In the genomic region with DNA sequence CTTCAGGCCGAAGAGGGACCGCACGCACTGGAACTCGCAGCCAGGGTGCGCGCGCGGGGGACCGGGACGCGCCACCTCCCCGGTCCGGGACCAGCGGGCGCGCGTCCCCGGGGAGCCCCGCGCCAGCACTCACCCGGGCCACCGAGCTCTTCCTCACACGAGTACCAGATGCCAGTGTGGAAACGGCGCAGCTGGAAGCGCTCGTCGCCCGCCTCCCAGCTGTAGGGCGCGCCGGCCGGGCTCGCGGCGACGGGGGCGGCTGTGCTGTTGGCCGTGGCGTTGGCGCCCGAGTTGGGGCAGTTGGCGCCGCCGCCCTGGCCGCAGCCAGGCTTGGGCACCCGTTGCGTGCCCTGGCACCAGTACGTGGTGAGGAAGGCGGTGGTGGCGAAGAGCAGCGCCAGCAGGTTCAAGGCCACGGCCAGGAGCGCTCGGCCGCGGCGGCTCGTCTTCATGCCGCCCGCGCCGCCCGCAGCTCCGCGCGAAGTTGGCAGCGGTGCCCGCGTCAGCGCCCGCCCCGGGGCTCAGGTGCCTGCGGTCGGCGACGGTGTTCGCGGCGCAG, we compare ENCODE assay signal across 8 mouse cellular contexts. TPM values are rescaled to one million over a fixed set of nuclear protein-coding genes. Genes with fewer than 3 reads are reported as not detected.
DNase-seq lines count a peak whose midpoint lies in the region; ATAC-seq lines count a peak whose summit lies in the region.

No protein-coding gene starts in this region.

- peak overlapping the region; percentile 50 for H3K4me3 ChIP-seq in embryonic facial prominence, embryonic 15.5 days (replicated peaks)
- H3K4me3 ChIP-seq in intestine, embryonic 15.5 days (replicated peaks) = peak overlapping the region; percentile 56
- H3K4me3 ChIP-seq in neural tube, embryonic 14.5 days (ENCODE audit: low read depth, low read length) = peak overlapping the region; percentile 70

- H3K4me1 ChIP-seq in embryonic facial prominence, embryonic 15.5 days = peaks cover 36% of the 10 kb centered on the region
- H3K4me1 ChIP-seq in intestine, embryonic 15.5 days (replicated peaks) = peaks cover 22% of the 10 kb centered on the region
- 0 out of 2 replicates have a peak, but pooled peaks cover 3% of the 10 kb centered on the region for H3K4me1 ChIP-seq in neural tube, embryonic 14.5 days (ENCODE audit: control insufficient read depth, insufficient read depth, low read length)

- WGBS in embryonic facial prominence, embryonic 15.5 days = under 1% methylated on average over 80 of the region's 80 CpGs
- under 1% methylated on average over 77 of the region's 80 CpGs for WGBS in intestine, embryonic 15.5 days
- WGBS in neural tube, embryonic 14.5 days = under 1% methylated on average over 55 of the region's 80 CpGs

- DNase-seq in layer of hippocampus, postnatal 10 days (ENCODE audit: low spot score in 2 of 2) = peak; percentile 33 to 62
- no peak for DNase-seq in layer of hippocampus, adult 18-20 months (ENCODE audit: low spot score in 2 of 2)
- DNase-seq in brain, adult 2 months (ENCODE audit: low read depth, low spot score) = peak; percentile 37
- DNase-seq in embryo, embryonic 10 days (ENCODE audit: low spot score) = no peak
- DNase-seq in layer of hippocampus, adult 9-11 months = no peak

- peak overlapping the region; percentile 99 for H3K4me2 ChIP-seq in embryonic facial prominence, embryonic 15.5 days (replicated peaks)
- H3K4me2 ChIP-seq in intestine, embryonic 15.5 days (replicated peaks) = peak overlapping the region; percentile 96
- peak overlapping the region; percentile 85 for H3K4me2 ChIP-seq in neural tube, embryonic 14.5 days (ENCODE audit: low read depth, low read length)

- no peaks in the 10 kb centered on the region for H3K9me3 ChIP-seq in embryonic facial prominence, embryonic 15.5 days (replicated peaks)
- H3K9me3 ChIP-seq in intestine, embryonic 15.5 days = no peaks in the 10 kb centered on the region
- H3K9me3 ChIP-seq in neural tube, embryonic 14.5 days (ENCODE audit: control insufficient read depth, low read length) = no peaks in the 10 kb centered on the region

- no peaks in the 10 kb centered on the region for H3K36me3 ChIP-seq in embryonic facial prominence, embryonic 15.5 days
- no peaks in the 10 kb centered on the region for H3K36me3 ChIP-seq in intestine, embryonic 15.5 days
- H3K36me3 ChIP-seq in neural tube, embryonic 14.5 days (ENCODE audit: control insufficient read depth, insufficient read depth, low read length) = no peaks in the 10 kb centered on the region

- peak overlapping the region; percentile 35; the same call in 1 of the 2 replicates for H3K9ac ChIP-seq in embryonic facial prominence, embryonic 15.5 days
- peak overlapping the region; percentile 41 for H3K9ac ChIP-seq in intestine, embryonic 15.5 days
- peak overlapping the region; percentile 72 for H3K9ac ChIP-seq in neural tube, embryonic 14.5 days (replicated peaks; ENCODE audit: low read depth, low read length)

- no peak for ATAC-seq in embryonic facial prominence, embryonic 15.5 days (ENCODE audit: insufficient number of reproducible peaks, low FRiP score, low TSS enrichment, low read depth)
- no peak for ATAC-seq in intestine, embryonic 15.5 days
- ATAC-seq in neural tube, embryonic 14.5 days (ENCODE audit: low read depth) = peak; percentile 21

- no peak overlapping the region for H3K27ac ChIP-seq in embryonic facial prominence, embryonic 15.5 days (replicated peaks)
- no peak overlapping the region for H3K27ac ChIP-seq in intestine, embryonic 15.5 days
- H3K27ac ChIP-seq in neural tube, embryonic 14.5 days (ENCODE audit: low read depth, low read length) = peak overlapping the region; percentile 39; the same call in 1 of the 2 replicates

- peaks cover 65% of the 10 kb centered on the region for H3K27me3 ChIP-seq in embryonic facial prominence, embryonic 15.5 days
- H3K27me3 ChIP-seq in intestine, embryonic 15.5 days (replicated peaks) = peaks cover 59% of the 10 kb centered on the region
- H3K27me3 ChIP-seq in neural tube, embryonic 14.5 days (ENCODE audit: control insufficient read depth, insufficient read depth, low read length) = peaks cover 2% of the 10 kb centered on the region; the same call in 1 of the 2 replicates

RNA-seq across cellular contexts. Expression of a gene that starts 0.4 kb away (rescaled TPM):
- 10 to 100 TPM; 15.5 to 18.8 TPM for total RNA-seq in layer of hippocampus, postnatal 10 days (2021)
- 10 to 100 TPM; 18.6 to 19.5 TPM for total RNA-seq in layer of hippocampus, adult 18-20 months (2021)
- polyA plus RNA-seq in embryonic facial prominence, embryonic 15.5 days (2015; fragmentation: Nextera tagmentation; extraction: Ambion mirVana) = 2.6 and 2.7 TPM in 2 replicates
- 0.57 and 0.67 TPM in 2 replicates for polyA plus RNA-seq in intestine, embryonic 15.5 days (2015; fragmentation: Nextera tagmentation; extraction: Ambion mirVana)
- polyA plus RNA-seq in neural tube, embryonic 14.5 days (2014; fragmentation: Nextera tagmentation; extraction: Ambion mirVana) = 14.5 and 15.5 TPM in 2 replicates

Comparison
In these comparisons a context has a peak if more than half of its experiments do, and no peak if none do; other contexts are left out.
1. DNase-seq: peak in layer of hippocampus, postnatal 10 days (2 of 2) and brain, adult 2 months (single experiment); none in layer of hippocampus, adult 18-20 months (0 of 2), embryo, embryonic 10 days (single experiment) and layer of hippocampus, adult 9-11 months (single experiment).
2. Peak in every context shown above with its lines, with median percentiles within 50 percentile points of each other: H3K4me2 ChIP-seq, H3K4me3 ChIP-seq and H3K9ac ChIP-seq.